Mouse (Mus musculus) lung, postnatal 0 days (tissue): ENCODE measurements around the gene Pllp. TPM values are rescaled to one million over a fixed set of nuclear protein-coding genes. Genes with fewer than 3 reads are reported as not detected.

ENCODE experiments used
- ATAC-seq: fragments of 200-750 bp; cut with Nextera tagmentation; 2 replicates; pipeline ENCODE4 v1.8.0; 2017; ENCODE audit warnings: moderate library complexity
- DNase-seq: peaks from one replicate; pipeline ENCODE4 v3.0.0-alpha.2; 2016; ENCODE audit warnings: low spot score
- H3K27ac ChIP-seq: fragments of 300-500 bp; sonication (generic); 2 replicates; pipeline ENCODE4 v1.5.1; 2014; ENCODE audit warnings: antibody characterized with exemption, mild to moderate bottlenecking, low read length, mixed read lengths
- H3K27me3 ChIP-seq: fragments of 300-500 bp; sonication (generic); replicated peaks from 2 replicates; pipeline ENCODE4 v1.6.1; 2014; ENCODE audit warnings: low read length, mixed read lengths; ENCODE audit not compliant: insufficient read depth
- H3K36me3 ChIP-seq: fragments of 300-500 bp; sonication (generic); 2 replicates; pipeline ENCODE4 v1.6.1; 2014; ENCODE audit warnings: low read length, mixed read lengths; ENCODE audit not compliant: insufficient read depth
- H3K4me1 ChIP-seq: fragments of 300-500 bp; sonication (generic); 2 replicates; pipeline ENCODE4 v1.6.1; 2014; ENCODE audit warnings: antibody characterized with exemption, low read depth, low read length, mixed read lengths; ENCODE audit not compliant: insufficient read depth
- H3K4me2 ChIP-seq: fragments of 300-500 bp; sonication (generic); replicated peaks from 2 replicates; pipeline ENCODE4 v1.6.1; 2014; ENCODE audit warnings: low read depth, mild to moderate bottlenecking, low read length, moderate library complexity, mixed read lengths
- H3K4me3 ChIP-seq: fragments of 300-500 bp; sonication (generic); 2 replicates; pipeline ENCODE4 v1.5.1; 2014; ENCODE audit warnings: low read depth, low read length
- H3K9ac ChIP-seq: fragments of 300-500 bp; sonication (generic); replicated peaks from 2 replicates; pipeline ENCODE4 v1.6.1; 2014; ENCODE audit warnings: low read depth, mild to moderate bottlenecking
- H3K9me3 ChIP-seq: fragments of 300-500 bp; sonication (generic); 2 replicates; pipeline ENCODE4 v1.6.1; 2016; ENCODE audit warnings: low read length, mixed read lengths
- CTCF ChIP-seq: IDR thresholded peaks from 2 replicates; pipeline ENCODE4 v1.5.1; 2016; ENCODE audit warnings: antibody characterized with exemption, mild to moderate bottlenecking
- EP300 ChIP-seq: IDR thresholded peaks from 2 replicates; pipeline ENCODE4 v1.6.1; 2016; ENCODE audit warnings: antibody characterized with exemption, mild to moderate bottlenecking, control low read depth
- WGBS: fragments of 180-500 bp; shearing (Covaris S2); extraction: QIAGEN DNeasy Blood & Tissue Kit; methylation state at CpG from one replicate; pipeline ENCODE4 v1.1.7; 2014; 5-methylcytosine and 5-hydroxymethylcytosine counted together
- polyA plus RNA-seq: library from polyadenylated mRNA; unstranded; fragments of >200 nt; fragmentation: Nextera tagmentation; extraction: Ambion mirVana; gene quantifications from 2 replicates; pipeline ENCODE4 v1.2.1, GENCODE M21; 2015

Pllp gene
- polyA plus RNA-seq, 1 experiment from 2014 or later = 29.1 TPM

DNA sequence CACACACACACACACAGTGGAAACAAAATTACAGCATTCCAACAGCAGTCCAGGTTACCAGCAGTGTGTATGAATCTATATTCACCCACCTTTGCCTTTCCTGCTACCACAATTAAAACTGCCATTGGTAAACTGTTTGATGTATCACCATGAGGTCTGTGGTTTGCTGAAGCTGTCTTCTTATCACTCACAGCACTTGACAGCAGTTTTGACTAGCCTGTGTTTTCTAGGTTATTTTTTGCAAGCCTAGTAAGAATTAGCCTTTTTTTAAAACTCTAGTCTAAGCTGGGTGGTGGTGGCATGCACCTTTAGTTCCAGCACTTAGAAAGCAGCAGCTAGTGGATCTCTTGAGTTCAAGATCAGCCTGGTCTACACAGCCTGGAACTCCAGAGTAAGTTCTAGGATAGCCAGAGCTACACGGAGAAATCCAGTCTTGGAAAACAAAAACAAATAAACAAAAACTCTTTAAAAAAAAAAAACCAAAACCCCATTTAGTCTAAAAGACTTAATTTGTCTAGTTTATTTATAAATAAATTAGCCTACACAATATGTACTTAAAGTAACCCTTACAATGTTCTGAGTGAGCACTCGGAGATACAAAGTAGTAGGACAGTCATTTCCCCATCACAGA is 62.4 kb downstream of the Pllp start:
- Histone ChIP-seq H3K9ac (no peak overlapping the region), H3K4me3 (no peak overlapping the region), H3K27me3 (no peaks in the 10 kb centered on the region), H3K27ac (no peak overlapping the region), H3K4me2 (no peak overlapping the region), H3K36me3 (peaks cover 25% of the 10 kb centered on the region; the same call in 1 of the 2 replicates), H3K4me1 (no peaks in the 10 kb centered on the region), H3K9me3 (no peaks in the 10 kb centered on the region)
- 65% methylated on average over 2 of the region's 2 CpGs for WGBS
- ATAC-seq (no peak), DNase-seq (no peak)
- TF ChIP-seq CTCF (no peak), EP300 (no peak)

Other genes with a start within 250 kb of the Pllp start
- 8.6 and 9.2 TPM in 2 replicates for gene Cpne2, start 163.3 kb downstream of the Pllp start, polyA plus RNA-seq
- 19.4 and 21.3 TPM in 2 replicates for gene Rspry1, start 94.3 kb downstream of the Pllp start, polyA plus RNA-seq
- gene Fam192a, start 94.3 kb downstream of the Pllp start, polyA plus RNA-seq = 40.9 and 47.7 TPM in 2 replicates
- gene Arl2bp, start 29.7 kb downstream of the Pllp start, polyA plus RNA-seq = 120 and 135 TPM in 2 replicates
- 0.45 TPM in 2 replicates for gene Ccl22, start 49.3 kb upstream of the Pllp start, polyA plus RNA-seq
- 8.3 and 10.7 TPM in 2 replicates for gene Cx3cl1, start 75.7 kb upstream of the Pllp start, polyA plus RNA-seq
- gene Ccl17, start 114.2 kb upstream of the Pllp start, polyA plus RNA-seq = 5.7 and 9.1 TPM in 2 replicates
- 47.1 and 51.4 TPM in 2 replicates for gene Coq9, start 142.0 kb upstream of the Pllp start, polyA plus RNA-seq
- 66.7 and 74.5 TPM in 2 replicates for gene Ciapin1, start 142.1 kb upstream of the Pllp start, polyA plus RNA-seq
- gene Polr2c, start 161.2 kb upstream of the Pllp start, polyA plus RNA-seq = 98.4 and 103 TPM in 2 replicates
- gene Dok4, start 180.1 kb upstream of the Pllp start, polyA plus RNA-seq = 42.7 and 47.5 TPM in 2 replicates
- gene Ccdc102a, start 221.8 kb upstream of the Pllp start, polyA plus RNA-seq = 14.6 and 17.2 TPM in 2 replicates
- 0.19 and 0.31 TPM in 2 replicates for gene Adgrg5, start 227.4 kb upstream of the Pllp start, polyA plus RNA-seq